Mouse (Mus musculus) thymus, adult 2 months (tissue): ENCODE data around the gene Zcwpw1. TPM values are rescaled to one million over a fixed set of nuclear protein-coding genes. Genes with fewer than 3 reads are reported as not detected.
"Not testable (repeated sequence)": the region's sequence is repeated elsewhere in the genome, so short reads cannot be mapped to it uniquely, and the experiment has no call there.

Experiments
- DNase-seq: peaks from one replicate; pipeline ENCODE4 v3.0.0; 2021
- H3K27ac ChIP-seq: fragments of 200-500 bp; 2 replicates; pipeline ENCODE4 v1.5.1; 2012; ENCODE audit warnings: low read length, control low read depth; ENCODE audit not compliant: control insufficient read depth, insufficient read depth
- H3K27me3 ChIP-seq: fragments of 200-500 bp; 2 replicates; pipeline ENCODE4 v1.6.1; 2012; ENCODE audit warnings: mild to moderate bottlenecking, low read length, moderate library complexity, mixed read lengths; ENCODE audit not compliant: control insufficient read depth, insufficient read depth
- H3K36me3 ChIP-seq: fragments of 200-500 bp; 2 replicates; pipeline ENCODE4 v1.6.1; 2012; ENCODE audit warnings: mild to moderate bottlenecking, low read length, moderate library complexity; ENCODE audit not compliant: control insufficient read depth, insufficient read depth
- H3K4me1 ChIP-seq: fragments of 200-500 bp; replicated peaks from 2 replicates; pipeline ENCODE4 v1.6.1; 2012; ENCODE audit warnings: low read length; ENCODE audit not compliant: control insufficient read depth, insufficient read depth
- H3K4me3 ChIP-seq: fragments of 200-500 bp; 2 replicates; pipeline ENCODE4 v1.5.1; 2012; ENCODE audit warnings: mild to moderate bottlenecking, low read length, control low read depth, moderate library complexity; ENCODE audit not compliant: control insufficient read depth, insufficient read depth
- CTCF ChIP-seq: fragments of 200-500 bp; IDR thresholded peaks from 2 replicates; pipeline ENCODE4 v1.5.1; 2012; ENCODE audit warnings: mild to moderate bottlenecking, control low read depth, low read length, moderate library complexity, borderline replicate concordance; ENCODE audit not compliant: control insufficient read depth, poor library complexity, insufficient read depth; ENCODE audit errors: extremely low read depth
- POLR2A ChIP-seq: fragments of 200-500 bp; IDR thresholded peaks from 2 replicates; pipeline ENCODE4 v1.6.1; 2012; ENCODE audit warnings: mild to moderate bottlenecking, low read length, control low read depth, moderate library complexity; ENCODE audit not compliant: control insufficient read depth, poor library complexity, insufficient read depth; ENCODE audit errors: extremely low read depth
- WGBS: fragments of 180-500 bp; shearing (Covaris S2); methylation state at CpG from one replicate; pipeline ENCODE4 v1.1.7; 2018; 5-methylcytosine and 5-hydroxymethylcytosine counted together
- polyA plus RNA-seq: library from polyadenylated mRNA; depleted of rRNA; stranded (reverse); fragments of >200 nt; gene quantifications from 2 replicates; pipeline ENCODE4 v1.2.3, GENCODE M21; 2012

The Zcwpw1 gene
- polyA plus RNA-seq, 1 experiment = 4.6 TPM

GRCm38 (mm10) chr5:137748130-137748770, 39.3 kb upstream of the Zcwpw1 start:
- no peaks in the 10 kb centered on the region for H3K27me3 ChIP-seq
- peak overlapping the region; percentile 94 for H3K27ac ChIP-seq
- DNase-seq = peak; percentile 46
- WGBS = 3% methylated on average over 5 of the region's 5 CpGs
- H3K4me3 ChIP-seq = peak overlapping the region; percentile 97
- H3K4me1 ChIP-seq = peaks cover 19% of the 10 kb centered on the region
- peaks cover 33% of the 10 kb centered on the region for H3K36me3 ChIP-seq
- TF ChIP-seq POLR2A = no peak
- TF ChIP-seq CTCF = 0 out of 2 replicates have a peak, but pooled peaks have one; percentile 17

DNA sequence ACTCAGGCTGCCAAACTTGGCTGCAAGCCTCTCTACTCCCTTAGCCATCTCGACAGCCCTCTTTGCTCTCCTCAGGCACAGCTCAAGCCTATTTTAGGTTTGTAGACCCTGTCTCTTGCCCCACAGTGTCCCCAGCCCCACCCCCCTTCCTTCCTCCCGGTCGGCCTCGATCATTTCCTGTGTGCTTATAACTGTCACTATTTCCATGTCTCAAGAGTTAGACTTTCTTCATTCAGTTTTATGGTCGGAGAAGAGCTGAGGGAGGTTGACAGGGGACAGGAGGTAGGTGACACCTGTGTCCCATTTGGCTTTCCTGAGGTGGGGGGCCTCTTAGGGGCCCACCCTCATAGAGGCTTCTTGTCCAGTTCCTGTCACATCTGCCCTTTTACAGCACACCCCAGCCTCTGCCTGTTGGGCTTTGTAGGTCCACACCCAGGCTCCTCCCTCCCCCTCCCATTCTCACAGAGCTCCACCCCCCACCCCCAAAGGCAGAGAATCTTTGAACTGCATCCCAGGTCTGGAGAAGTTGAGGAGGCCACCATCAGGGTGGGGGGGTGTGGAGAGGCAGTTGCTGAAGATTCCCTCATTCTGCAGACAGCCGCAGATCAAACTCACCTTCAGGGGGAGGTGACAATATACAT, 38.3 kb upstream of the Zcwpw1 start:
- H3K36me3 ChIP-seq = peaks cover 43% of the 10 kb centered on the region
- WGBS = 6% methylated on average over 6 of the region's 6 CpGs
- H3K27ac ChIP-seq = peak overlapping the region; percentile 94
- peaks cover 22% of the 10 kb centered on the region for H3K4me1 ChIP-seq
- TF ChIP-seq POLR2A = no peak
- no peak for TF ChIP-seq CTCF
- no peaks in the 10 kb centered on the region for H3K27me3 ChIP-seq
- peak; percentile 67 for DNase-seq
- peak overlapping the region; percentile 97 for H3K4me3 ChIP-seq

- peaks cover 22% of the 10 kb centered on the region for H3K4me1 ChIP-seq
- H3K36me3 ChIP-seq = peaks cover 46% of the 10 kb centered on the region
- not testable (repeated sequence) for H3K4me3 ChIP-seq, DNase-seq, H3K27me3 ChIP-seq, H3K27ac ChIP-seq
- WGBS = 95% methylated on average over 7 of the region's 8 CpGs
These were observed 37.4 kb upstream of the Zcwpw1 start for GRCm38 (mm10) chr5:137750212-137750611.

- H3K36me3 ChIP-seq = peaks cover 58% of the 10 kb centered on the region
- no peak overlapping the region for H3K27ac ChIP-seq
- H3K4me1 ChIP-seq = peaks cover 25% of the 10 kb centered on the region
- no peak for DNase-seq
- TF ChIP-seq POLR2A (no peak), CTCF (no peak)
- no peak overlapping the region for H3K4me3 ChIP-seq
- H3K27me3 ChIP-seq = no peaks in the 10 kb centered on the region
- 96% methylated on average over 13 of the region's 13 CpGs for WGBS
These were observed 36.2 kb upstream of the Zcwpw1 start for GRCm38 (mm10) chr5:137751221-137751887.

- peaks cover 27% of the 10 kb centered on the region for H3K4me1 ChIP-seq
These were observed 35.6 kb upstream of the Zcwpw1 start for GRCm38 (mm10) chr5:137751988-137752387.

GRCm38 (mm10) chr5:137753111-137753832, 34.3 kb upstream of the Zcwpw1 start:
- DNase-seq = no peak
- WGBS = 91% methylated on average over 13 of the region's 13 CpGs
- Histone ChIP-seq H3K4me1 (peaks cover 29% of the 10 kb centered on the region), H3K4me3 (no peak overlapping the region), H3K27me3 (no peaks in the 10 kb centered on the region), H3K36me3 (peaks cover 67% of the 10 kb centered on the region), H3K27ac (no peak overlapping the region)
- TF ChIP-seq CTCF = no peak
- TF ChIP-seq POLR2A = no peak

More at GRCm38 (mm10) chr5:137751988-137752387, 35.6 kb upstream of the Zcwpw1 start:
- over 99% methylated on average over 6 of the region's 6 CpGs for WGBS
- H3K4me3 ChIP-seq = no peak overlapping the region
- H3K36me3 ChIP-seq = peaks cover 58% of the 10 kb centered on the region
- H3K27ac ChIP-seq = no peak overlapping the region
- TF ChIP-seq CTCF = no peak
- TF ChIP-seq POLR2A = no peak
- no peaks in the 10 kb centered on the region for H3K27me3 ChIP-seq
- no peak for DNase-seq
